Mouse (Mus musculus): Measurements from ENCODE around the gene Pde4d.

The Pde4d gene

GRCm38 (mm10) chr13:109806193-109806966, 1356.6 kb downstream of the Pde4d start:
- in situ Hi-C loops (cut with MboI, MseI) = no loop called here

- in situ Hi-C loops (cut with MboI, MseI) = no loop called here
Observed at GRCm38 (mm10) chr13:109807036-109807435, 1357.3 kb downstream of the Pde4d start.

- in situ Hi-C loops (cut with MboI, MseI) = no loop called here
Observed at GRCm38 (mm10) chr13:109807446-109807845, 1357.7 kb downstream of the Pde4d start.

- in situ Hi-C loops (cut with MboI, MseI) = no loop called here
Observed at GRCm38 (mm10) chr13:109808039-109808438, 1358.3 kb downstream of the Pde4d start.

- in situ Hi-C loops (cut with MboI, MseI) = no loop called here
Observed at GRCm38 (mm10) chr13:109808946-109809345, 1359.2 kb downstream of the Pde4d start.

GRCm38 (mm10) chr13:109809646-109810045, 1359.9 kb downstream of the Pde4d start:
- in situ Hi-C loops (cut with MboI, MseI) = no loop called here

- in situ Hi-C loops (cut with MboI, MseI) = no loop called here
Observed at GRCm38 (mm10) chr13:109813924-109814323, 1364.2 kb downstream of the Pde4d start.

- in situ Hi-C loops (cut with MboI, MseI) = no loop called here
Observed at GRCm38 (mm10) chr13:109819071-109819470, 1369.3 kb downstream of the Pde4d start.

- in situ Hi-C loops (cut with MboI, MseI) = no loop called here
Observed at GRCm38 (mm10) chr13:109820141-109820540, 1370.4 kb downstream of the Pde4d start.

GRCm38 (mm10) chr13:109820866-109821265, 1371.1 kb downstream of the Pde4d start:
- in situ Hi-C loops (cut with MboI, MseI) = no loop called here

- in situ Hi-C loops (cut with MboI, MseI) = no loop called here
Observed at GRCm38 (mm10) chr13:109821725-109822412, 1372.1 kb downstream of the Pde4d start.

GRCm38 (mm10) chr13:109822413-109823298, 1372.9 kb downstream of the Pde4d start:
- in situ Hi-C loops (cut with MboI, MseI) = no loop called here

GRCm38 (mm10) chr13:109823307-109824031, 1373.7 kb downstream of the Pde4d start:
- in situ Hi-C loops (cut with MboI, MseI) = no loop called here

GRCm38 (mm10) chr13:109825891-109826290, 1376.1 kb downstream of the Pde4d start:
- in situ Hi-C loops (cut with MboI, MseI) = no loop called here

- in situ Hi-C loops (cut with MboI, MseI) = no loop called here
Observed at GRCm38 (mm10) chr13:109827341-109827740, 1377.6 kb downstream of the Pde4d start.

- in situ Hi-C loops (cut with MboI, MseI) = no loop called here
Observed at GRCm38 (mm10) chr13:109827909-109828308, 1378.2 kb downstream of the Pde4d start.

- in situ Hi-C loops (cut with MboI, MseI) = no loop called here
Observed at GRCm38 (mm10) chr13:109829444-109829843, 1379.7 kb downstream of the Pde4d start.

GRCm38 (mm10) chr13:109834935-109835334, 1385.2 kb downstream of the Pde4d start:
- in situ Hi-C loops (cut with MboI, MseI) = loop anchor here (5.0 kb wide), 1 partner anchor 57 kb away; no protein-coding TSS in a partner anchor

GRCm38 (mm10) chr13:109837453-109837852, 1387.7 kb downstream of the Pde4d start:
- in situ Hi-C loops (cut with MboI, MseI) = no loop called here

- in situ Hi-C loops (cut with MboI, MseI) = no loop called here
Observed at GRCm38 (mm10) chr13:109837921-109838320, 1388.2 kb downstream of the Pde4d start.

- in situ Hi-C loops (cut with MboI, MseI) = no loop called here
Observed at GRCm38 (mm10) chr13:109840251-109840650, 1390.5 kb downstream of the Pde4d start.
